Mouse (Mus musculus): ENCODE measurements around the gene Olfr175-ps1.

Olfr175-ps1 gene

GRCm38 (mm10) chr16:58826732-58827319 is at the start of gene Olfr175-ps1:
Gene Olfr175-ps1 (minus strand): TSS chr16:58826782.
- DNase-seq, result no peak

DNA sequence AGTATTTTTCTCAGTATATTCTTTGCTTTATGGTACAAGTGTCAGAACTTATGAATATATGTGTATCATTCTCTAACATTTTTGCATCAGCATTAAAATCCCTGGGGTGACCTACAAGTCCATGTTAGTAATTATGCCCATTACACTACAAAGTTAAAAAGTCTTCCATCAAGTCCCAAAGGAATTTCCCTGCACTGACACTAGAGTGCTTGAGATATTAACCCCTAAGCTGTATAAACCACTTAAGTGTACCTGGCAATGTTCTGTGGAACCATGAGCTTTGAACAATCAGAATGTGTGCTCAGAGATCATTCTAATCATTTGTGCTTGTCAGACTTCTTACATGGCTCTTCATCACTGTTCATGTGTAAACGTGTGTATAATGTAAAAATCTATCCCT is 48.1 kb upstream of the Olfr175-ps1 start, which contains the start of gene Olfr177:
Olfr177 (minus strand) TSS at position 101 of the 400 bp plus-strand sequence.
- no peak for DNase-seq

GRCm38 (mm10) chr16:58861479-58861878 is 34.9 kb upstream of the Olfr175-ps1 start:
- DNase-seq, result no peak

- DNase-seq, result no peak
Measured at GRCm38 (mm10) chr16:58860032-58860737, 33.6 kb upstream of the Olfr175-ps1 start.

- DNase-seq, result no peak
Measured at GRCm38 (mm10) chr16:58800168-58800567, 26.4 kb downstream of the Olfr175-ps1 start, which contains the start of gene Olfr173. Gene Olfr173 (minus strand): TSS chr16:58800268.
